Mouse (Mus musculus) kidney, postnatal 25 days (tissue): ENCODE measurements at regions not wholly inside any gene's neighbourhood (a gene's known extent, or its start where the extent isn't known, plus 50 kb on each side); places are given as distances from the start of the nearest gene placed in this dataset.
A peak's percentile ranks its signal among the peaks of the same experiment; 100 is the strongest.

Experiments
- DNase-seq, 2 experiments: peaks; one replicate each; pipeline ENCODE4 v3.0.0; 2021; ENCODE audit warnings: mixed read lengths in 2 of 2

- no peak for DNase-seq
These were observed 513.8 kb upstream of the Tbx3 start for GRCm38 (mm10) chr5:119156638-119157037.

GRCm38 (mm10) chr5:119158171-119158570 lies 512.3 kb upstream of the Tbx3 start:
- DNase-seq = no peak

- DNase-seq = no peak
These were observed 508.3 kb upstream of the Tbx3 start for GRCm38 (mm10) chr5:119162132-119162675.

GRCm38 (mm10) chr5:119167718-119168117 lies 502.8 kb upstream of the Tbx3 start:
- DNase-seq = peak; percentile 38 to 41

- DNase-seq = no peak
These were observed 501.2 kb upstream of the Tbx3 start for GRCm38 (mm10) chr5:119169274-119169673.

GRCm38 (mm10) chr5:119171626-119172025 lies 498.8 kb upstream of the Tbx3 start:
- peak in 1 of 2 experiments; percentile 25 for DNase-seq

- DNase-seq = no peak
These were observed 491.7 kb upstream of the Tbx3 start for GRCm38 (mm10) chr5:119178805-119179204.

GRCm38 (mm10) chr5:119183545-119184047 lies 486.9 kb upstream of the Tbx3 start:
- DNase-seq = no peak

GRCm38 (mm10) chr5:119186611-119187010 lies 483.9 kb upstream of the Tbx3 start:
- DNase-seq = no peak

GRCm38 (mm10) chr5:119188476-119188875 lies 482.0 kb upstream of the Tbx3 start:
- no peak for DNase-seq

GRCm38 (mm10) chr5:119193699-119194681 lies 476.5 kb upstream of the Tbx3 start:
- peak; percentile 24 to 43 for DNase-seq

GRCm38 (mm10) chr5:119199906-119200305 lies 470.6 kb upstream of the Tbx3 start:
- DNase-seq = no peak

GRCm38 (mm10) chr5:119201251-119201650 lies 469.2 kb upstream of the Tbx3 start:
- no peak for DNase-seq

GRCm38 (mm10) chr5:119204736-119205135 lies 465.7 kb upstream of the Tbx3 start:
- DNase-seq = no peak

- DNase-seq = peak in 1 of 2 experiments; percentile 50
These were observed 462.4 kb upstream of the Tbx3 start for GRCm38 (mm10) chr5:119208077-119208476.

GRCm38 (mm10) chr5:119213196-119213595 lies 457.3 kb upstream of the Tbx3 start:
- DNase-seq = no peak

- no peak for DNase-seq
These were observed 456.6 kb upstream of the Tbx3 start for GRCm38 (mm10) chr5:119213692-119214357.

- DNase-seq = no peak
These were observed 455.5 kb upstream of the Tbx3 start for GRCm38 (mm10) chr5:119214937-119215336.

- DNase-seq = no peak
These were observed 455.1 kb upstream of the Tbx3 start for GRCm38 (mm10) chr5:119215364-119215763.

GRCm38 (mm10) chr5:119216146-119216545 lies 454.3 kb upstream of the Tbx3 start:
- no peak for DNase-seq

GRCm38 (mm10) chr5:119217077-119217476 lies 453.4 kb upstream of the Tbx3 start:
- no peak for DNase-seq

GRCm38 (mm10) chr5:119228691-119229090 lies 441.8 kb upstream of the Tbx3 start:
- DNase-seq = no peak

- DNase-seq = no peak
These were observed 437.5 kb upstream of the Tbx3 start for GRCm38 (mm10) chr5:119232941-119233340.
